Mouse (Mus musculus): ENCODE measurements at regions not wholly inside any gene's neighbourhood (a gene's known extent, or its start where the extent isn't known, plus 50 kb on each side); places are given as distances from the start of the nearest gene placed in this dataset.
"Not testable (repeated sequence)": the region's sequence is repeated elsewhere in the genome, so short reads cannot be mapped to it uniquely, and the experiment has no call there.

- no peak for DNase-seq (ENCODE audit: low read depth, low spot score)
Measured at GRCm38 (mm10) chr1:42539541-42540520, 155.7 kb upstream of the Pou3f3 start.

GRCm38 (mm10) chr1:42541991-42542390, 153.6 kb upstream of the Pou3f3 start:
- no peak for DNase-seq (ENCODE audit: low read depth, low spot score)

- DNase-seq (ENCODE audit: low read depth, low spot score), result no peak
Measured at GRCm38 (mm10) chr1:42542846-42543549, 152.6 kb upstream of the Pou3f3 start.

- DNase-seq (ENCODE audit: low read depth, low spot score), result no peak
Measured at GRCm38 (mm10) chr1:42546879-42547278, 148.7 kb upstream of the Pou3f3 start.

- no peak for DNase-seq (ENCODE audit: low read depth, low spot score)
Measured at GRCm38 (mm10) chr1:42557301-42557700, 138.3 kb upstream of the Pou3f3 start.

GRCm38 (mm10) chr1:42567640-42568039, 127.9 kb upstream of the Pou3f3 start:
- DNase-seq (ENCODE audit: low read depth, low spot score), result no peak

- no peak for DNase-seq (ENCODE audit: low read depth, low spot score)
Measured at GRCm38 (mm10) chr1:42585191-42585590, 110.4 kb upstream of the Pou3f3 start.

- DNase-seq (ENCODE audit: low read depth, low spot score), result no peak
Measured at GRCm38 (mm10) chr1:42588499-42588898, 107.1 kb upstream of the Pou3f3 start.

- no peak for DNase-seq (ENCODE audit: low read depth, low spot score)
Measured at GRCm38 (mm10) chr1:42589442-42589841, 106.1 kb upstream of the Pou3f3 start.

GRCm38 (mm10) chr1:42591855-42592254, 103.7 kb upstream of the Pou3f3 start:
- DNase-seq (ENCODE audit: low read depth, low spot score), result no peak

GRCm38 (mm10) chr1:42597065-42597464, 98.5 kb upstream of the Pou3f3 start:
- DNase-seq (ENCODE audit: low read depth, low spot score), result no peak

GRCm38 (mm10) chr1:42599238-42599637, 96.3 kb upstream of the Pou3f3 start:
- no peak for DNase-seq (ENCODE audit: low read depth, low spot score)

- DNase-seq (ENCODE audit: low read depth, low spot score), result no peak
Measured at GRCm38 (mm10) chr1:42606251-42606650, 89.3 kb upstream of the Pou3f3 start.

- DNase-seq (ENCODE audit: low read depth, low spot score), result not testable (repeated sequence)
Measured at GRCm38 (mm10) chr1:42607466-42608043, 88.0 kb upstream of the Pou3f3 start.

GRCm38 (mm10) chr1:42623766-42624165, 71.8 kb upstream of the Pou3f3 start:
- DNase-seq (ENCODE audit: low read depth, low spot score), result no peak

GRCm38 (mm10) chr1:42628800-42629199, 66.8 kb upstream of the Pou3f3 start:
- DNase-seq (ENCODE audit: low read depth, low spot score), result no peak

- DNase-seq (ENCODE audit: low read depth, low spot score), result no peak
Measured at GRCm38 (mm10) chr1:42629465-42630261, 65.9 kb upstream of the Pou3f3 start.

GRCm38 (mm10) chr1:42632286-42632685, 63.3 kb upstream of the Pou3f3 start:
- DNase-seq (ENCODE audit: low read depth, low spot score), result no peak

GRCm38 (mm10) chr1:42636558-42636957, 59.0 kb upstream of the Pou3f3 start:
- no peak for DNase-seq (ENCODE audit: low read depth, low spot score)
